Mouse (Mus musculus): ENCODE results near the gene Nemp1. TPM values are rescaled to one million over a fixed set of nuclear protein-coding genes. Genes with fewer than 3 reads are reported as not detected.

Nemp1 gene
- polyA plus RNA-seq, 1 experiment from 2014 or later, result 6.7 TPM

DNA sequence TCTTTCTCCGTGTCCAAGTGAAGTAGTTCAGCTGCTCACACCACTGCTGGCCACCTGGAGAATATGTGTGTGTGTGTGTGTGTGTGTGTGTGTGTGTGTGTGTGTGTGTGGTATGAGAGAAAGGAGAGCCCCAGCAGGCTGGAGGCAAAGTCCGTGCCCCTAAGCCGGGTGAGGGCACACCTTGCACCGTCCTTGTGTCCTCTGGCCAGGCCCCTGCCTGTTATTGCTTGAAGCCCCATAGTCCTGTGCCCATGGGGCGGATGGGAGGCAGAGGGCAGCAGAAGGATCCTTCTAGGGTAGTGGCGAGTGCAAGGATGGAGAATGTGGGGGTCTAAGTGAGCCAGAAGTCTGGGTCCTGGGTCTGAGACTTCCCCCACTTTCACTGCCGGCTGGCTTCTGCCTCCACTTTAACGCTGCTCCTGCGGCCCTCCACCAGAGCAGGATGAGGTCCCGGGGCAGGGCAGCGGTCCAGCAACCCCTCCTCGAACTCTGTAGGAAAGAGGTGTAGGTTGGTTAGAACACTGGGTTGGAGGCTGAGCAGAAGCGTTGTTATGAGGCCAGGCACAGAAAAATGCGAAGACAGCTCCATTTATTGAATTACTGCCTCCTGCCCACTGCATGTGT lies 5.3 kb upstream of the Nemp1 start:
- H3K27ac ChIP-seq (ENCODE audit: low read length), result peak overlapping the region; percentile 57
- H3K4me2 ChIP-seq (ENCODE audit: low read depth, low read length), result peak overlapping the region; percentile 50
- WGBS (ENCODE audit: insufficient replicate concordance), result 34% methylated on average over 14 of the region's 14 CpGs
- peaks cover 31% of the 10 kb centered on the region for H3K4me1 ChIP-seq (ENCODE audit: control insufficient read depth, low read depth, low read length)
- no peak for ATAC-seq (ENCODE audit: low read depth)
- no peaks in the 10 kb centered on the region; the same call in 1 of the 2 replicates for H3K36me3 ChIP-seq (ENCODE audit: control insufficient read depth, insufficient read depth)
- 0 out of 2 replicates have a peak overlapping the region, but pooled peaks have one; percentile 15 for H3K9ac ChIP-seq (ENCODE audit: low read depth, low read length)
- no peaks in the 10 kb centered on the region for H3K9me3 ChIP-seq (replicated peaks; ENCODE audit: control insufficient read depth, low read length)
- peak overlapping the region; percentile 19 for H3K4me3 ChIP-seq (ENCODE audit: low read depth, low read length)
- H3K27me3 ChIP-seq (ENCODE audit: control insufficient read depth, insufficient read depth, low read depth, low read length), result peaks cover 35% of the 10 kb centered on the region

DNA sequence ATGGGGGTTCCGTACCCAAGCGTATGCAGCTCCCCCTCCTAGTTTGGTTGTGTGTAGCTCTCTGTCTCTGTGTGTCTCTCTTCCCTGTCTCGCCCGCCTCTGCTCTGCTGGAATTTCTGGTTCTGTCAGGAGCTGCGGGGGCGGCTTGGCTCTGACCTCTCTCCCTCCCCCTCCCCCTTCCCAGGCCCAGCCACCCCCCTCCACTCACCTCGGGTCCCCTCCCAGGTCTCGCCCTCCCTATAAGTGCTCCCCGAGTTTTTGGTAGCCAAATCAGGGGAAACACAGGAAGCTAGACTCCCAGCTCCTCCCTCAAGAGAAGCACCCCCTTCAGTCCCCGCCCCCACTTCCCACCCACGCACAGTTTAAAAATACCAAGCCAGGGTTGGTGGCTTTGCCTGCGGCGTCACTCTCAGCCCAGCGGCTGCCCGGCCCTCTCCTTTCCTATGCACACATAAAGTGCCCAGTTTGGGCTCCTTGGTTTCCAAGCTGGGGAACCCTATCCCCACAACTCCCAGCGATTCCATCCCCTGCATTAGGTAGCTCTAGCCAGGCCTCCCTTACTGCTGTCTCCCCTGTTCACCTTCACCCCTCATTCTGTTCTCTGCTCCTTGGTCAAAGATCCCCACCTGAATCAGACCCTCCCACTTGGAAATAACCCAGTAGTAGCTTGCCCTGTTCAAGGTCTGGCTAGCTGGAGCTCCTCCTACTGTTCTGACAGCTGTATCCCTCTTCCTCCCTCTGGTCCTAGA lies 4.6 kb upstream of the Nemp1 start:
- peaks cover 42% of the 10 kb centered on the region for H3K27me3 ChIP-seq (ENCODE audit: control insufficient read depth, insufficient read depth, low read depth, low read length)

DNA sequence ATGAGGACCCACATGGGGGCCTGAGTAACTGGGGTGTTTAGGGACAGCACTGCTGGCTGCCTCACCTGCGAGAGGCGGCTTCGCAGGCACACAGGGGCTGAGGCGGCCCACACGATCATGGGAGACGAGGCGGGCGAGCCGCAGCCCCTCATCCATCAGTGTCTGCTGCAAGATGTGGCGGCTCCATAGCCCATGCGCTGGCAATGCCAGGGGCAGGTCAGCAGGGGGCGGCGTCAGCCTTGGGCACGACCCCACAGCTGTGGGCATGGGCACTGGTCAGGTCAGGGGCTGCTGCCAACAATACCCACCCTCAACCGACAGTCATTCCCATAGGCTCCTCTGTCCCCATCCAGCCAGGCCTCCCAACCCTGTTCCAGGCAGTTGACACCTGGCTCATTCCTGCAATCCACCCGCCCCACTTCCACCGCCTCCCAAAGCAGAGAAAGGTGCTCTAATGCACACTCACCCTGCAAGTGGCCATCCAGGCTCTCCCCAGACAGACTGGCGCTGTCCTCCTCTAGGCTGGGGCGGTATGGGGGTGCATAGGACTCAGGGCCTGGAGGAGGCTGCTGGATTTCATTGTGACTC lies 3.9 kb upstream of the Nemp1 start:
- Histone ChIP-seq H3K4me3 (ENCODE audit: low read depth, low read length) (no peak overlapping the region), H3K9ac (ENCODE audit: low read depth, low read length) (no peak overlapping the region), H3K27me3 (ENCODE audit: control insufficient read depth, insufficient read depth, low read depth, low read length) (peaks cover 48% of the 10 kb centered on the region), H3K27ac (ENCODE audit: low read length) (peak overlapping the region; percentile 65), H3K4me1 (ENCODE audit: control insufficient read depth, low read depth, low read length) (peaks cover 31% of the 10 kb centered on the region), H3K36me3 (ENCODE audit: control insufficient read depth, insufficient read depth) (no peaks in the 10 kb centered on the region; the same call in 1 of the 2 replicates), H3K9me3 (replicated peaks; ENCODE audit: control insufficient read depth, low read length) (no peaks in the 10 kb centered on the region), H3K4me2 (ENCODE audit: low read depth, low read length) (peak overlapping the region; percentile 50)
- whole genome bisulfite sequencing (ENCODE audit: insufficient replicate concordance), result 29% methylated on average over 19 of the region's 19 CpGs
- no peak for ATAC-seq (ENCODE audit: low read depth)

More for the DNA sequence above, 4.6 kb upstream of the Nemp1 start:
- no peaks in the 10 kb centered on the region; the same call in 1 of the 2 replicates for H3K36me3 ChIP-seq (ENCODE audit: control insufficient read depth, insufficient read depth)
- H3K4me1 ChIP-seq (ENCODE audit: control insufficient read depth, low read depth, low read length), result peaks cover 31% of the 10 kb centered on the region
- H3K4me2 ChIP-seq (ENCODE audit: low read depth, low read length), result peak overlapping the region; percentile 50
- H3K9me3 ChIP-seq (replicated peaks; ENCODE audit: control insufficient read depth, low read length), result no peaks in the 10 kb centered on the region
- WGBS (ENCODE audit: insufficient replicate concordance), result 5% methylated on average over 16 of the region's 16 CpGs
- peak overlapping the region; percentile 65 for H3K27ac ChIP-seq (ENCODE audit: low read length)
- 0 out of 2 replicates have a peak overlapping the region, but pooled peaks have one; percentile 15 for H3K9ac ChIP-seq (ENCODE audit: low read depth, low read length)
- peak overlapping the region; percentile 19 for H3K4me3 ChIP-seq (ENCODE audit: low read depth, low read length)
- ATAC-seq (ENCODE audit: low read depth), result peak; percentile 48

DNA sequence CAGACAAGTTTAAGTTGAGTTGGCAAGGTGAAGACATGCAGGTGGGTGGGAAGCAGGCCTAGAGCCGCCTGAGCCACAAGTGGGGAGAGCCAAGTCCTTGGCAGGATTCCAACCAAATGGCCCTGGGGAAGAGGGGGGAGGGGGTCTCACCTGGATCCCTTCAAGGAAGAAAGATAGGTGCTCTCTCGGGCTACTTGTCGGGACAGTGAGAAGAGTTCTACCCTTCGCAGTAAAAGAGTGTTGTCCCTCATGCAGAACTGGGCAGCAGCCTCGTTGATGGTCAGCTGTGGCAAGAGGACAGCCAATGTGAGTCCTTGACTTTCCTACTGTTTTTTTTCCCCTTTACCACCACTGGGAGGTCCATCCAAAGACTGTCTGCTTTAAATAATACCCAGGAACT lies 3.1 kb upstream of the Nemp1 start:
- no peak overlapping the region for H3K4me2 ChIP-seq (ENCODE audit: low read depth, low read length)
- H3K27ac ChIP-seq (ENCODE audit: low read length), result no peak overlapping the region
- H3K9ac ChIP-seq (ENCODE audit: low read depth, low read length), result no peak overlapping the region
- peaks cover 31% of the 10 kb centered on the region for H3K4me1 ChIP-seq (ENCODE audit: control insufficient read depth, low read depth, low read length)
- H3K27me3 ChIP-seq (ENCODE audit: control insufficient read depth, insufficient read depth, low read depth, low read length), result peaks cover 56% of the 10 kb centered on the region
- WGBS (ENCODE audit: insufficient replicate concordance), result 41% methylated on average over 5 of the region's 5 CpGs
- H3K9me3 ChIP-seq (replicated peaks; ENCODE audit: control insufficient read depth, low read length), result no peaks in the 10 kb centered on the region
- no peaks in the 10 kb centered on the region; the same call in 1 of the 2 replicates for H3K36me3 ChIP-seq (ENCODE audit: control insufficient read depth, insufficient read depth)
- ATAC-seq (ENCODE audit: low read depth), result no peak
- no peak overlapping the region for H3K4me3 ChIP-seq (ENCODE audit: low read depth, low read length)

DNA sequence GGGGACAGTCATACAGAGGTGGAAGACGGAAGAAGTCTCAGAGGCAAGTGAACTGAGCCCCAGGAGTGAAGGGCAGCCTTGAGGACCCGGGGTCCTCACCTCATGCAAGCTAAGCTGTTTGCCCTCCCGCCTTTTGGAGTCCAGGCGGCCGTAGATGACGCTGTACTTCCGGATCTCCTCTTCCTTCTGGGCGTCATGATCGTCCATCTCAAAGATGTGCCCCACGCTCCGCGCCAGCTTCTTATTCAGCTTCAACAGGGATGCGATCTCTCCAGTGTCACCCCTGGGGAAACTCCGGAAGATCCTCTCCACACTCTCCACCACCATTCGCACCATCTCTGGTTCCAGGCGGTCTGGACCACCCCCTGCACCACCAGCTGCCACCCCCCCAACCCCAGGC lies 2.5 kb upstream of the Nemp1 start:
- ATAC-seq (ENCODE audit: low read depth), result no peak
- Histone ChIP-seq H3K9ac (ENCODE audit: low read depth, low read length) (no peak overlapping the region), H3K4me3 (ENCODE audit: low read depth, low read length) (no peak overlapping the region), H3K4me2 (ENCODE audit: low read depth, low read length) (no peak overlapping the region), H3K36me3 (ENCODE audit: control insufficient read depth, insufficient read depth) (no peaks in the 10 kb centered on the region; the same call in 1 of the 2 replicates), H3K27ac (ENCODE audit: low read length) (no peak overlapping the region), H3K4me1 (ENCODE audit: control insufficient read depth, low read depth, low read length) (peaks cover 31% of the 10 kb centered on the region), H3K9me3 (replicated peaks; ENCODE audit: control insufficient read depth, low read length) (no peaks in the 10 kb centered on the region), H3K27me3 (ENCODE audit: control insufficient read depth, insufficient read depth, low read depth, low read length) (peaks cover 62% of the 10 kb centered on the region)
- WGBS (ENCODE audit: insufficient replicate concordance), result 38% methylated on average over 16 of the region's 16 CpGs

DNA sequence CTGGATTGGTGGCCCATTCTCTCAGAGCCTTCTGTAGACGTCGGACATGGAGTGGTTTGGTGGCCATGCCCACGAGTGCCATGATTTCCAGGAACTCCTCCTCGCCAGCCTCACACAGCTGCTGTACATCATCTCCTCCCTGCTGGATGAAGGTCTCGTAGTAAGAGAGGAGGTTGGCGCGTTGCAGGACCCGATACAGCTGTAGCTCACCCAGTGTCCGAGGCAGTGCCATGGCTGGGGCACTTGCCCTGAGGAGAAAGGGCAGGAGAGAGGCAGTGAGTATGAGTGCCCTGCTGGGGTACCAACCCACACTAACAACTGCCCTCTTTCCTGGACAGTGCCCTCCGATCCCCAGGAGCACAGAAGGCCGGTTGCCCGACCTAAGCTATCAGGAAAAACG lies 1.8 kb upstream of the Nemp1 start:
- Histone ChIP-seq H3K36me3 (ENCODE audit: control insufficient read depth, insufficient read depth) (no peaks in the 10 kb centered on the region; the same call in 1 of the 2 replicates), H3K27me3 (ENCODE audit: control insufficient read depth, insufficient read depth, low read depth, low read length) (peaks cover 66% of the 10 kb centered on the region), H3K4me2 (ENCODE audit: low read depth, low read length) (peak overlapping the region; percentile 53), H3K27ac (ENCODE audit: low read length) (no peak overlapping the region), H3K4me3 (ENCODE audit: low read depth, low read length) (peak overlapping the region; percentile 59), H3K9ac (ENCODE audit: low read depth, low read length) (no peak overlapping the region), H3K4me1 (ENCODE audit: control insufficient read depth, low read depth, low read length) (peaks cover 31% of the 10 kb centered on the region), H3K9me3 (replicated peaks; ENCODE audit: control insufficient read depth, low read length) (no peaks in the 10 kb centered on the region)
- 37% methylated on average over 13 of the region's 13 CpGs for WGBS (ENCODE audit: insufficient replicate concordance)
- ATAC-seq (ENCODE audit: low read depth), result no peak

DNA sequence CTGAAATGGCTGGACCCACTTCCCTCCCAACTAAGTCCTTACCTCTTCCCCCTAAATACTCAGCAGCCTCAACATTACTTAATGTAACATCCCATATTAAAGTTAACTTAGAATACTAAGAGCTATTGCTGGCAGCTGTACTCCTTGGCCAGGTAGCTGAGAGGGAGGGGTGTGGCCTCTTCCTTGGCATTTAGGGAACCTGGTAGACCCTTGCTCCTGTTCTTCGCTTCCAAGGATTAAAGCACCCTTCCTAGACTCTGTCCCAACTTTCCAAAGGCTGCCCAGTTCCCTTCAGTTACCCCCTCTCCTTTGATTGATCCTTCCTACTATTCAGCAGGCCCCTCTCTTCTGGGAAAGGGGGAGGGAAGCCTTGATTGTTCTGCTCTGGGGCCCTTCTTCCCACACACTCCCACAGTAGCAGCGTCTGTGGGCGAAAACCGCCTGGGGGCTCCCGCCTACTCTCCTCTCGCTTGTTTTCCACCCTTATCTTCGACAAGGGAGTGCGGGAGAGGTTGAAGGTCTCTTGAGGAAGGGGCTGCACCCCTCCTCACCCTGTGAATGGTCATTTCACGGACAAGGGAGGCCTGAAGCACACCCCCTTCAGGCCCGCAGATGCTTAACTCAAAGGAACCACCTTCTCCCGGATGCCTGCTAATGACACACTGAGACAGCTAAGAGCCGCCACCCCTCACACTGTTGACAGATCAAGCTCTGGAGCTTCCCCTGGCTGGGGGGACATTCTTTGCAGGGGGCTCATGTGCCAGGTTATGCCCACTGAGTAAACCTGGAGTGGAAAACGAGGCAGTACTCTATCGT lies 1.1 kb upstream of the Nemp1 start:
- Histone ChIP-seq H3K4me1 (ENCODE audit: control insufficient read depth, low read depth, low read length) (peaks cover 31% of the 10 kb centered on the region), H3K27ac (ENCODE audit: low read length) (peak overlapping the region; percentile 84; the same call in 1 of the 2 replicates), H3K27me3 (ENCODE audit: control insufficient read depth, insufficient read depth, low read depth, low read length) (peaks cover 66% of the 10 kb centered on the region), H3K9me3 (replicated peaks; ENCODE audit: control insufficient read depth, low read length) (no peaks in the 10 kb centered on the region), H3K36me3 (ENCODE audit: control insufficient read depth, insufficient read depth) (no peaks in the 10 kb centered on the region), H3K4me2 (ENCODE audit: low read depth, low read length) (peak overlapping the region; percentile 53), H3K4me3 (ENCODE audit: low read depth, low read length) (peak overlapping the region; percentile 59), H3K9ac (ENCODE audit: low read depth, low read length) (peak overlapping the region; percentile 44)
- 9% methylated on average over 14 of the region's 14 CpGs for WGBS (ENCODE audit: insufficient replicate concordance)
- ATAC-seq (ENCODE audit: low read depth), result no peak

DNA sequence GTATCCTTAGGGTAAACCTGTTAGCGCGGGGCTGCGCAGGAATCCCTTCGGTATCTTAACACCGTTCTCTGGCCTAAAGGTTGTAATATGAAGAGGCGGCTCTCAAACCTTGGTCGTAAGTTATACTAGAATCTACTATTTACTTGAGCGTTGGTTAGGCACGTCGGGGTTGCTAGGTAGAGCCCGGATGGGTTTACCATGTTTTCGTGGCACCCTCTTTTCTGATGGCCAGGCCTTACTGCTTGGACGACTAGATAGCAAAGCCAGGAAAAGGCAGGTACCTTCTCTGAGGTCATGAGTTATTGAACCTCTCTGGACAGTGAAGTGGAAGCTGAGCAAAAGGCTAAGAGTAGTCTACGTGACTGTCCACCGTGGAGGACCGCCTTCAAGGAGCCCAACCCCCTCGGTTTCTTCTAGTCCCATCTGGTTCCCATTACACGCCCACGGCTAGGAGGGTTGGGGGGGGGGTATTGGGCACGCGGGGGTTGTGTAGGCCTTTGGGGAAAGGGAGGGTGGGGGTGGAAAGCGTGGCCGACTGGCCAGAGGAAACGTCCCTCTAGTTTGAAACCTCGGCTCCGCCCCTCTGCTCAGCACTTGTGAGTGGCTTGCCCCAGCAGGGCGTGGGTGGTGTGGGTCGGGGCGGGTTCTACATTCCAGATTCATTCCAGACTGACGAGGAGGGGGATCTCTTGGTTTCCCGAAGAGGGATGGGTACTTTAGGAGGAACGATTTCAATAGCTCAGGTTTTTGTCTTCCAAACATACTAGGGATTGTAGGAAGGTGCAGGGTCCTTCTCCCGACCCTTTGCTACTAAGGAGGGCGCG lies 780 bp downstream of the Nemp1 start:
- WGBS (ENCODE audit: insufficient replicate concordance), result 3% methylated on average over 35 of the region's 35 CpGs
- H3K9me3 ChIP-seq (replicated peaks; ENCODE audit: control insufficient read depth, low read length), result no peaks in the 10 kb centered on the region
- H3K36me3 ChIP-seq (ENCODE audit: control insufficient read depth, insufficient read depth), result no peaks in the 10 kb centered on the region
- H3K4me3 ChIP-seq (ENCODE audit: low read depth, low read length), result peak overlapping the region; percentile 59
- peaks cover 66% of the 10 kb centered on the region for H3K27me3 ChIP-seq (ENCODE audit: control insufficient read depth, insufficient read depth, low read depth, low read length)
- H3K27ac ChIP-seq (ENCODE audit: low read length), result peak overlapping the region; percentile 84
- ATAC-seq (ENCODE audit: low read depth), result peak; percentile 49
- H3K4me2 ChIP-seq (ENCODE audit: low read depth, low read length), result peak overlapping the region; percentile 53
- peaks cover 17% of the 10 kb centered on the region for H3K4me1 ChIP-seq (ENCODE audit: control insufficient read depth, low read depth, low read length)
- peak overlapping the region; percentile 18; the same call in 1 of the 2 replicates for H3K9ac ChIP-seq (ENCODE audit: low read depth, low read length)

All from liver, embryonic 16.5 days (tissue).